Mouse (Mus musculus) hindbrain, embryonic 16.5 days (tissue): ENCODE data around the gene Hspd1. TPM values are rescaled to one million over a fixed set of nuclear protein-coding genes. Genes with fewer than 3 reads are reported as not detected.
"Not testable (repeated sequence)": the region's sequence is repeated elsewhere in the genome, so short reads cannot be mapped to it uniquely, and the experiment has no call there.

Experiments used
- ATAC-seq: fragments of 200-750 bp; cut with Nextera tagmentation; 2 replicates; pipeline ENCODE4 v1.8.0; 2017; ENCODE audit warnings: moderate TSS enrichment, moderate library complexity
- H3K27ac ChIP-seq: fragments of 300-500 bp; sonication (generic); 2 replicates; pipeline ENCODE4 v1.5.1; 2014; ENCODE audit warnings: low read depth, mild to moderate bottlenecking, control low read depth, low read length, moderate library complexity
- H3K27me3 ChIP-seq: fragments of 300-500 bp; sonication (generic); replicated peaks from 2 replicates; pipeline ENCODE4 v1.6.1; 2014; ENCODE audit warnings: low read length; ENCODE audit not compliant: control insufficient read depth, insufficient read depth
- H3K36me3 ChIP-seq: fragments of 300-500 bp; sonication (generic); 2 replicates; pipeline ENCODE4 v1.6.1; 2014; ENCODE audit warnings: mild to moderate bottlenecking, low read length, moderate library complexity, mixed read lengths; ENCODE audit not compliant: control insufficient read depth, insufficient read depth
- H3K4me1 ChIP-seq: fragments of 300-500 bp; sonication (generic); 2 replicates; pipeline ENCODE4 v1.6.1; 2014; ENCODE audit warnings: low read depth, low read length; ENCODE audit not compliant: control insufficient read depth, insufficient read depth
- H3K4me2 ChIP-seq: fragments of 300-500 bp; sonication (generic); 2 replicates; pipeline ENCODE4 v1.6.1; 2014; ENCODE audit warnings: mild to moderate bottlenecking, low read length, control low read depth, moderate library complexity
- H3K4me3 ChIP-seq: fragments of 300-500 bp; sonication (generic); 2 replicates; pipeline ENCODE4 v1.5.1; 2014; ENCODE audit warnings: mild to moderate bottlenecking, low read length, control low read depth, moderate library complexity
- H3K9ac ChIP-seq: fragments of 300-500 bp; sonication (generic); 2 replicates; pipeline ENCODE4 v1.6.1; 2014; ENCODE audit warnings: low read depth, mild to moderate bottlenecking, control low read depth, low read length, moderate library complexity
- H3K9me3 ChIP-seq: fragments of 300-500 bp; sonication (generic); 2 replicates; pipeline ENCODE4 v1.6.1; 2014; ENCODE audit warnings: mild to moderate bottlenecking, low read length, moderate library complexity; ENCODE audit not compliant: control insufficient read depth
- WGBS: fragments of 180-500 bp; shearing (Covaris S2); extraction: QIAGEN DNeasy Blood & Tissue Kit; methylation state at CpG from one replicate; pipeline ENCODE4 v1.1.7; 2014; 5-methylcytosine and 5-hydroxymethylcytosine counted together
- polyA plus RNA-seq: library from polyadenylated mRNA; unstranded; fragments of >200 nt; fragmentation: Nextera tagmentation; extraction: Ambion mirVana; gene quantifications from 2 replicates; pipeline ENCODE4 v1.2.1, GENCODE M21; 2015

The Hspd1 gene
- polyA plus RNA-seq, 1 experiment from 2014 or later = 284 TPM

DNA sequence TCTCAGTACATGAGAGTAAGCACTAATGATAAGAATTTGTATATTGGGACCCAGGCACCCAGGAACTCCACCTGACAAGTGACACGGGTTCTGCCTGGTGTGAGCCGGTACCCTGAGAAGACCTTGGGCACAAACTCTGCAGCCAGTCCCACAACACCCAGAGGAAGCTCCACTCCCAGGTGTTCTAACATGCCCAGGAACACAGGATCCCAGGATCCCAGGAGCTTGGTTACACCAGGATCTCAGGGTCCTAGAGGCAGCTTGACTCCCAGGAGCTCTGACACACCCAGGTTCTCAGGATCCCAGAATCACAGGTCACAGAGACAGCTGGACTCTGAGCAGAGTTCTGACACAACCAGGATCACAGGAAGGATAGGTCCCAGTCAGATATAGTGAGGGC is 36.1 kb upstream of the Hspd1 start:
- not testable (repeated sequence) for H3K9ac ChIP-seq, H3K27me3 ChIP-seq, H3K4me2 ChIP-seq, H3K4me3 ChIP-seq, ATAC-seq, H3K27ac ChIP-seq, H3K4me1 ChIP-seq, H3K36me3 ChIP-seq, H3K9me3 ChIP-seq
- WGBS = 97% methylated on average over 2 of the region's 2 CpGs

GRCm38 (mm10) chr1:55123561-55123960 is 35.5 kb upstream of the Hspd1 start:
- no peaks in the 10 kb centered on the region for H3K9me3 ChIP-seq
- no peak overlapping the region for H3K27ac ChIP-seq
- ATAC-seq = no peak
- H3K36me3 ChIP-seq = no peaks in the 10 kb centered on the region
- H3K4me2 ChIP-seq = no peak overlapping the region
- no peaks in the 10 kb centered on the region for H3K27me3 ChIP-seq
- H3K4me3 ChIP-seq = no peak overlapping the region
- H3K9ac ChIP-seq = no peak overlapping the region
- 95% methylated on average over 2 of the region's 2 CpGs for WGBS
- H3K4me1 ChIP-seq = no peaks in the 10 kb centered on the region

DNA sequence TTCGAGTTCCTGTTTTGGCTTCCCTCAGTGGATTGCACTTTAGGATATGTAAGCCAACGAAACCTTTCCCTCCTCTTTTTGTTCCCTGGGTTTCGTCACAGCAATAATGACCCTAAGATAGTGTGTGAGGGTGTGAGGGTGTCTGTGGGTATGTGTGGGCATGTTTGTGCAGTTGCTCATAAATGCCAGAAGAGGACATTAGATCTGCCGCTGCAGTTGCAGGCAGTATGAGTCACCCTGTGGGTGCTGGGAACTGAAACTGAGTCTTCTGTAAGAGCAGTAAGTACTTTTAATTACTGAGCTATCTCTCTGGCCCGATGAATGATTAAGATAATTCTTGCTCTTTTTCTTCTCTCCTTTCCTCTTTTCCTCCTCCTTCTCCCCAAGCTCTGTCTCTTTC is 35.0 kb upstream of the Hspd1 start:
- 88% methylated on average over 5 of the region's 5 CpGs for WGBS

DNA sequence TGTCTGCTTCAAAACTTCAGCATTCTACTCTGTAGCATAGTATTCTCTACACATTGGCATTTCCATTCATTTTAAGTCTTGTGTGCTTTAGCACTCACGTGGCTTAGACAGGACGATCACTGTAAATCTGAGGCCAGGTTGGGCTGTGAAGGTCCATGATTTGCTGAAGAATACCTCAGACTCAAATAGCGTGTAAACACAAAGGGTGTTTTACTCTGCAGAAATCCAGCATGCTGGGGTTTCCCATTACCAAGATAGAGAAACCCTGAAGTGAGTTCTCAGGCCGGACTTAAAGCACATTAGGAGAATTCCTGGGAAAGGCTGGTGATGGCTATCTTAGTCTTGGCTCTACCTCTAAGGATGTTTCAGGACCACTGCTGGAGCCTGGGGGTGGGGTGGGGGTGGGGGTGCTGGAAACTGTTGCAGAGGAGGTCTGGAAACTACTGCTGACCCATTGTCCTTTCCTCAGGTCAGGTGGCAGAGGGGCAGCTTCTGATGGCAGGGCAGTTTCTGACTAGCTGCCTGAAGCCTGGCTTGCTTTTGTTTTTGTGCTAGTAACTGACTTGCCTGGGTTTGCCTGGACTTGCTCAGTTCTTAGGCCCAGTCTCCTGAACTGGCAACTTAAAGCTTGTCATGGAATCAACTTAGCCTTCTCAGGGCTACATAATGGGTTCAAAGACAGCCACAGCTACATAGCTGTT is 21.2 kb upstream of the Hspd1 start:
- ATAC-seq = no peak
- Histone ChIP-seq H3K9me3 (no peaks in the 10 kb centered on the region), H3K36me3 (no peaks in the 10 kb centered on the region), H3K4me2 (no peak overlapping the region), H3K4me3 (no peak overlapping the region), H3K27me3 (no peaks in the 10 kb centered on the region), H3K4me1 (no peaks in the 10 kb centered on the region), H3K9ac (no peak overlapping the region), H3K27ac (no peak overlapping the region)
- WGBS = 91% methylated on average over 4 of the region's 4 CpGs

More for the DNA sequence above, 35.0 kb upstream of the Hspd1 start:
- Histone ChIP-seq H3K9me3 (no peaks in the 10 kb centered on the region), H3K27ac (no peak overlapping the region), H3K36me3 (no peaks in the 10 kb centered on the region), H3K9ac (no peak overlapping the region), H3K4me3 (no peak overlapping the region), H3K4me2 (no peak overlapping the region), H3K4me1 (no peaks in the 10 kb centered on the region), H3K27me3 (no peaks in the 10 kb centered on the region)
- ATAC-seq = no peak

- Histone ChIP-seq H3K4me1 (no peaks in the 10 kb centered on the region), H3K4me2 (no peak overlapping the region), H3K4me3 (no peak overlapping the region), H3K36me3 (no peaks in the 10 kb centered on the region), H3K9ac (no peak overlapping the region), H3K9me3 (no peaks in the 10 kb centered on the region), H3K27me3 (no peaks in the 10 kb centered on the region), H3K27ac (no peak overlapping the region)
- WGBS = 41% methylated on average over 2 of the region's 2 CpGs
- ATAC-seq = no peak
Observed at GRCm38 (mm10) chr1:55108473-55108872, 20.4 kb upstream of the Hspd1 start.

- no peak overlapping the region for H3K4me3 ChIP-seq
- no peaks in the 10 kb centered on the region for H3K36me3 ChIP-seq
- no peak overlapping the region for H3K4me2 ChIP-seq
- no peaks in the 10 kb centered on the region for H3K9me3 ChIP-seq
- H3K9ac ChIP-seq = no peak overlapping the region
- WGBS = 91% methylated on average over 1 of the region's 1 CpGs
- no peaks in the 10 kb centered on the region for H3K4me1 ChIP-seq
- no peak for ATAC-seq
- H3K27ac ChIP-seq = no peak overlapping the region
- H3K27me3 ChIP-seq = no peaks in the 10 kb centered on the region
Observed at GRCm38 (mm10) chr1:55107644-55108043, 19.6 kb upstream of the Hspd1 start.

DNA sequence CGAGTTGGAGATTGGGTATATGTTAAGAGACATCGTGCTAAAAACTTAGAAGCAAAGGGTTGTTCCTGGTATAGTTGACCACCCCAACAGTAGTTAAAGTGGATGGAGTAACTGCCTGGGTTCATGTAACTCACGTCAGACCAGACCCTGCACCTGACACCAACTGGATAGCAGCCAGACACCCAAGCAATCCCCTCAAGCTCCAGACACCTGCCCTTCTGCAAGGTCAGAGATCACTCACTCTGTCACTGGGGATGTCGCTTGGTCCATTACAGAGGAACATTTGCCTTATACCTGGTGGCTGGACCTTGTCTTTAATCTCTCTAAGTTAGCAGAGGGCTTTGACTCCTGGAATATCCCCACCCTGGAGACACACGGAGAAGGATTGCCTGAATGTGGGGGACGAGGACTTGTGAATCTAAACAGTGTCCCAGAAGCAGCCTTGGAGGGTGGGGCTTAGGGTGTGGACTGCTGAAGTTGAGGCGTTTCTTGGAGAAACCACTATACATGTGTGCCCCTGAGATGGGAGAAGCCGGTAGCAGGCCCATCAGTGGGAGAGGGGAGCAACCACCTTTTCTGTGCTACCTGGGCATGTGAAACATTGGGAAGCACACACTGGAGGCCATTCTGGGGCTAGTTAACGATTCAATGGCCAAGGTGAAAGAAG is 19.0 kb upstream of the Hspd1 start:
- Histone ChIP-seq H3K9me3 (no peaks in the 10 kb centered on the region), H3K4me2 (no peak overlapping the region), H3K27me3 (no peaks in the 10 kb centered on the region), H3K36me3 (no peaks in the 10 kb centered on the region), H3K9ac (no peak overlapping the region), H3K4me3 (no peak overlapping the region), H3K27ac (no peak overlapping the region), H3K4me1 (no peaks in the 10 kb centered on the region)
- no peak for ATAC-seq
- 88% methylated on average over 9 of the region's 9 CpGs for WGBS

GRCm38 (mm10) chr1:55092469-55092868 is 4.4 kb upstream of the Hspd1 start:
- no peak overlapping the region for H3K4me3 ChIP-seq
- H3K36me3 ChIP-seq = peaks cover 9% of the 10 kb centered on the region; the same call in 1 of the 2 replicates
- H3K9me3 ChIP-seq = no peaks in the 10 kb centered on the region
- no peak overlapping the region for H3K27ac ChIP-seq
- no peak for ATAC-seq
- H3K9ac ChIP-seq = no peak overlapping the region
- no peaks in the 10 kb centered on the region for H3K27me3 ChIP-seq
- no peak overlapping the region for H3K4me2 ChIP-seq
- 89% methylated on average over 1 of the region's 1 CpGs for WGBS
- H3K4me1 ChIP-seq = peaks cover 9% of the 10 kb centered on the region

GRCm38 (mm10) chr1:55092056-55092455 is 4.0 kb upstream of the Hspd1 start:
- no peak for ATAC-seq
- H3K4me3 ChIP-seq = no peak overlapping the region
- H3K27me3 ChIP-seq = no peaks in the 10 kb centered on the region
- peaks cover 9% of the 10 kb centered on the region; the same call in 1 of the 2 replicates for H3K36me3 ChIP-seq
- H3K9me3 ChIP-seq = no peaks in the 10 kb centered on the region
- H3K4me1 ChIP-seq = peaks cover 9% of the 10 kb centered on the region
- no peak overlapping the region for H3K27ac ChIP-seq
- 92% methylated on average over 2 of the region's 2 CpGs for WGBS
- no peak overlapping the region for H3K9ac ChIP-seq
- H3K4me2 ChIP-seq = no peak overlapping the region
